Mouse (Mus musculus) heart, embryonic 10.5 days (tissue): ENCODE data around the gene Usp50. TPM values are rescaled to one million over a fixed set of nuclear protein-coding genes. Genes with fewer than 3 reads are reported as not detected.
A peak's percentile ranks its signal among the peaks of the same experiment; 100 is the strongest.

Experiments used
- DNase-seq: peaks from one replicate; pipeline ENCODE4 v3.0.0-alpha.2; 2017; ENCODE audit warnings: low spot score
- H3K27ac ChIP-seq: fragments of 300-500 bp; sonication (generic); 2 replicates; pipeline ENCODE4 v1.5.1; 2016; ENCODE audit warnings: mild to moderate bottlenecking
- H3K27me3 ChIP-seq: fragments of 300-500 bp; sonication (generic); 2 replicates; pipeline ENCODE4 v1.6.1; 2016; ENCODE audit warnings: mild to moderate bottlenecking; ENCODE audit not compliant: poor library complexity, insufficient read depth, severe bottlenecking
- H3K36me3 ChIP-seq: fragments of 300-500 bp; sonication (generic); 2 replicates; pipeline ENCODE4 v1.6.1; 2016; ENCODE audit warnings: mild to moderate bottlenecking, moderate library complexity
- H3K4me1 ChIP-seq: fragments of 300-500 bp; sonication (generic); 2 replicates; pipeline ENCODE4 v1.6.1; 2016; ENCODE audit warnings: mild to moderate bottlenecking
- H3K4me3 ChIP-seq: fragments of 300-500 bp; sonication (generic); 2 replicates; pipeline ENCODE4 v1.5.1; 2016; ENCODE audit warnings: mild to moderate bottlenecking, moderate library complexity
- H3K9me3 ChIP-seq: fragments of 300-500 bp; sonication (generic); 2 replicates; pipeline ENCODE4 v1.6.1; 2016; ENCODE audit warnings: mild to moderate bottlenecking, moderate library complexity
- WGBS: fragments of 180-500 bp; shearing (Covaris S2); methylation state at CpG from one replicate; pipeline ENCODE4 v1.1.7; 2016; 5-methylcytosine and 5-hydroxymethylcytosine counted together
- polyA plus RNA-seq: library from polyadenylated mRNA; unstranded; fragments of >200 nt; fragmentation: Nextera tagmentation; extraction: Ambion mirVana; gene quantifications from 2 replicates; pipeline ENCODE4 v1.2.1, GENCODE M21; 2016

Gene Usp50
- polyA plus RNA-seq, 1 experiment from 2014 or later: 2.0 TPM

- peak; percentile 83 for DNase-seq
- under 1% methylated on average over 77 of the region's 77 CpGs for whole genome bisulfite sequencing
- peaks cover 18% of the 10 kb centered on the region for H3K36me3 ChIP-seq
- peaks cover 9% of the 10 kb centered on the region; the same call in 1 of the 2 replicates for H3K4me1 ChIP-seq
- no peaks in the 10 kb centered on the region for H3K27me3 ChIP-seq
- no peaks in the 10 kb centered on the region for H3K9me3 ChIP-seq
- peak overlapping the region; percentile 100 for H3K27ac ChIP-seq
- peak overlapping the region; percentile 97 for H3K4me3 ChIP-seq
Measured at GRCm38 (mm10) chr2:126674441-126675168, 108.7 kb downstream of the Usp50 start.

GRCm38 (mm10) chr2:126673317-126674242 lies 109.7 kb downstream of the Usp50 start:
- DNase-seq: no peak
- Histone ChIP-seq H3K27me3 (no peaks in the 10 kb centered on the region), H3K36me3 (peaks cover 12% of the 10 kb centered on the region; the same call in 1 of the 2 replicates), H3K27ac (peak overlapping the region; percentile 100; the same call in 1 of the 2 replicates), H3K9me3 (no peaks in the 10 kb centered on the region), H3K4me3 (peak overlapping the region; percentile 97), H3K4me1 (peaks cover 9% of the 10 kb centered on the region; the same call in 1 of the 2 replicates)
- WGBS: 69% methylated on average over 13 of the region's 13 CpGs

DNA sequence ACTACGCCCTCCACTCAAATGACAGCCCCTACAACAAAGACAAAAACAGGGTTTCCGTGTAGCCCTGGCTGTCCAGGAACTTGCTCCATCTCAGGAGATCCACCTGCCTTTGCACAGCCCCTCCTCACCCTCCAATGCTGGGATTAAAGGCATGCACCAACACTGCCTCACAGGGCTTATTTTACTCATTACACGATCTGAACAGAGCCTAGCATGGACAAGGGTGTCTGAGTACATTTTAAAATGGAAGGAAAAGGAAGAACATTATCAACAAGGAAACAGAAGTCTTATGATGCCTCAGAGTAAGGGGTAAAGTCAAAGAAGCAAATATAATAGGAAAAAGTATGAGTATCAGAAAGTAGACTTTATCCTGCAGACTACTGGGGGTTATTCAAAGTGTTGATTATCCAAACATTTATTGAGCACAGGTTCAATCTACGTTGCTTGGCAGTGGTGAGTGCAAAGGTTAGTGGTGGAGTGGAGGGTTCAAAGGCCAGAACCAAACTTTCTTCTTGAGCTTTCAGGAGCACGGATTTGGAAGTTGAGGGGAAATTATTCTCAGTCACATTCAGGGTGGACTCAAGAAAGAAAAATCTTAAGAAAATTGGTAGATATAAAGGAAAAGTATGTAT lies 114.5 kb downstream of the Usp50 start:
- 87% methylated on average over 5 of the region's 5 CpGs for WGBS
- Histone ChIP-seq H3K27ac (no peak overlapping the region), H3K4me3 (no peak overlapping the region), H3K36me3 (no peaks in the 10 kb centered on the region), H3K9me3 (no peaks in the 10 kb centered on the region), H3K27me3 (no peaks in the 10 kb centered on the region), H3K4me1 (peaks cover 7% of the 10 kb centered on the region; the same call in 1 of the 2 replicates)
- no peak for DNase-seq

DNA sequence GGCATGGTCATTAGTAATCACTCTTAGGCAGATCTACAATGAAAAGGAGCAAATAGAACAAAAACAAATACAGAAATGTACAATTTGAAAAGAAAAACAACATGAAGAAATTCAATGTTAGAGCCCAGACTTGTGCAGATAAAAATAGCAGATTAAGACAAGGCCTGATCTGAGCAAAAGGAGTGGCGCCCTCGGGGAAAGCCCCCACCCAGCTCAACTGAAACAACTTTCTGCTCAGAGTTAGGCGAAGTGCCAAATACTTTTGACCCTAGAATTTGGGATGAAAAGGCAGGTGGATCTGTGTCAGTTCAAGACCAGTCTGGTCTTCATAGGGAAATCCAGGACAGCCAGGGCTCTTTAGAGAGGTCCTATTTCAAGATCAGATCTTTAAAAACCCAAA lies 117.3 kb downstream of the Usp50 start:
- no peaks in the 10 kb centered on the region for H3K27me3 ChIP-seq
- H3K27ac ChIP-seq: no peak overlapping the region
- no peaks in the 10 kb centered on the region for H3K4me1 ChIP-seq
- H3K4me3 ChIP-seq: no peak overlapping the region
- H3K36me3 ChIP-seq: no peaks in the 10 kb centered on the region
- DNase-seq: no peak
- H3K9me3 ChIP-seq: no peaks in the 10 kb centered on the region
- 90% methylated on average over 3 of the region's 3 CpGs for WGBS

DNA sequence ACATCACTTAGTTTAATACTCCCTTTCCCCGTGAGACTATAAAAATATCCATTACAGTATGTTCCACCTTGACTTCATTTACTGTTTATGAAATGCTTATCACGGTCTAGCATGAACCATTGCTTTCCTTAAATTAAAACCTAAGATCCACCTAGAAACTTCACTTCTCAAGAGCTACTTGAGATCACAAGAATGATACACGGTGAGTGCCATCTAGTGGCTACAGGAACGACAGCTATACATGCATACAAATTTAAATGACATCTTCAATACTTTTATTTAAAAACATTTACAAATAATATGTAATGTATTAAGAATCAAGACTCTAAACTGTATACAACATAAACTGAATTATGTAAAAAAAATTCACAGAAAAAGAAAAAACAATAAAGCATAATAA lies 119.8 kb downstream of the Usp50 start:
- no peak for DNase-seq
- 58% methylated on average over 4 of the region's 4 CpGs for WGBS
- Histone ChIP-seq H3K4me1 (no peaks in the 10 kb centered on the region), H3K4me3 (no peak overlapping the region), H3K27ac (no peak overlapping the region), H3K27me3 (no peaks in the 10 kb centered on the region), H3K36me3 (no peaks in the 10 kb centered on the region), H3K9me3 (no peaks in the 10 kb centered on the region)

Other genes with a start within 250 kb of the Usp50 start
- 0.25 and 2.7 TPM in 2 replicates for gene Slc27a2, start 231.1 kb downstream of the Usp50 start, polyA plus RNA-seq
- 3.5 and 4.1 TPM in 2 replicates for gene Hdc, start 164.2 kb downstream of the Usp50 start, polyA plus RNA-seq
- 42.3 and 48.6 TPM in 2 replicates for gene Gabpb1, start 107.1 kb downstream of the Usp50 start, polyA plus RNA-seq
- gene Usp8, start 76.1 kb downstream of the Usp50 start, polyA plus RNA-seq: 40.3 and 42.4 TPM in 2 replicates
- 41.3 and 48.5 TPM in 2 replicates for gene Trpm7, start 92.8 kb upstream of the Usp50 start, polyA plus RNA-seq
- 28.6 and 33.6 TPM in 2 replicates for gene Sppl2a, start 149.8 kb upstream of the Usp50 start, polyA plus RNA-seq
- 11.3 and 12.5 TPM in 2 replicates for gene Ap4e1, start 225.2 kb upstream of the Usp50 start, polyA plus RNA-seq